Mouse (Mus musculus) erythroblast, embryonic 14.5 days (primary cell): Measurements from ENCODE around the gene Nxph3. TPM values are rescaled to one million over a fixed set of nuclear protein-coding genes. Genes with fewer than 3 reads are reported as not detected.
A peak's percentile ranks its signal among the peaks of the same experiment; 100 is the strongest.

Experiments
- H3K27me3 ChIP-seq: 2 replicates; pipeline ENCODE4 v1.6.1; 2012; ENCODE audit warnings: inconsistent platforms; ENCODE audit not compliant: control insufficient read depth
- H3K36me3 ChIP-seq: 2 replicates; pipeline ENCODE4 v1.6.1; 2012; ENCODE audit warnings: mild to moderate bottlenecking, inconsistent platforms; ENCODE audit not compliant: control insufficient read depth
- H3K4me1 ChIP-seq: 2 replicates; pipeline ENCODE4 v1.6.1; 2012; ENCODE audit warnings: inconsistent platforms; ENCODE audit not compliant: control insufficient read depth
- H3K4me3 ChIP-seq: replicated peaks from 2 replicates; pipeline ENCODE3; 2012; ENCODE audit warnings: moderate library complexity, mild to moderate bottlenecking, inconsistent platforms
- H3K9me3 ChIP-seq: 2 replicates; pipeline ENCODE4 v1.6.1; 2012; ENCODE audit warnings: low read length, inconsistent platforms, mixed read lengths; ENCODE audit not compliant: control insufficient read depth
- GATA1 ChIP-seq: IDR thresholded peaks from 2 replicates; pipeline ENCODE4 v1.6.1; 2012; ENCODE audit warnings: low read length, inconsistent platforms, mixed read lengths
- TAL1 ChIP-seq: IDR thresholded peaks from 3 replicates; pipeline ENCODE4 v1.6.1; 2012; ENCODE audit warnings: low read length, inconsistent platforms, mixed read lengths
- polyA plus RNA-seq: library from polyadenylated mRNA; stranded (reverse); fragments of >175 nt; gene quantifications from 2 replicates; pipeline ENCODE4 v1.2.3, GENCODE M21; 2012

Nxph3 gene
- polyA plus RNA-seq, 1 experiment: not detected

DNA sequence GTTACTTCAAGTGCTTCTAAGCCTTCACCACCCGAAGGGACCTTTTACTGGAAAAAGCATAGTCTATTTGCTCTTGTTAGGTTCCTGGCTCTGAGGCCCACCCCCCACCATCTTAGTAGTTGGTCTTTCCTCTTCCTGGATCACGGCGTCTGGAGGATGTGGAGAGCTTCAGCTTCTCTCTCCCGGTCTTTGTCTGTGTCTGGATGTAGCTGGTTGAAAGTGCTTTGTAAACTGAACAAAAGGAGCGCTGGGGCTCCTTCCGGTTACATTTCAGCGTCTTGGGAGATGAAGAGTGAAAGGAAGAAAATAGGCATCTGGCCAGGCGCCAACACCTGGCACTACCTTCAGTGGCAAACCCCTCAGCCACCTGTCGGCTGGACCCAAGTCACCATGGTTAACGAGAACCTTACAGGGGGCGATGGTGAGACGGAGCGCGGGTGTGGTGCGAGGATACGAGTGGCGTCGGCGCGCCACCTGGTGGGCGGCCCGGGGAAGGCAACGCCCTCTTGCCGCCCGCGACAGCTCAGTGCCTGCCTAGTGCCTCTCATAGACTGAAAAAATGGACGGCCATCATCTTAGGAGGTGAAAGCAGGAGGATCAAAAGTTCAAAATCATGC, 6.2 kb upstream of the Nxph3 start:
- Histone ChIP-seq H3K9me3 (no peaks in the 10 kb centered on the region), H3K4me3 (peak overlapping the region; percentile 43), H3K36me3 (no peaks in the 10 kb centered on the region), H3K4me1 (peaks cover 12% of the 10 kb centered on the region), H3K27me3 (peaks cover 41% of the 10 kb centered on the region)
- TF ChIP-seq TAL1 (no peak), GATA1 (no peak)

DNA sequence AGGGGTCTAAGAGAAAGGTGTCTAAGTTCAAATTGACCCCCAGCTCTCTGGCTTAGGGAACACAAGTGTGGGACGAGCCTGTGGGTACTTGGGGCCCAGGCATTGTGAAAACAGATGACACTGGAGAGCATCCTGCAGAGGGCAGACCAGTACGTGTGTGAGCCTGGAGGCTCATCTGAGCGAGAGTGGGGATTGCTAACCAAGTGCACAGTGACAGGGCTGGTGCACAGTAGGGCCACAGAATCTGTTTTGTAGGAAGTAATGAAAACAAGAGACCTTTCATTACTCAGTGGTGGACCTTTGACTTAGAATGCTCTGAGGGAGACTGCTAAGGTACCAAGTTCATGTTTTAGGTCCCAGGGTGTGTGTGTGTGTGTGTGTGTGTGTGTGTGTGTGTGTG, 5.6 kb upstream of the Nxph3 start:
- no peak for TF ChIP-seq TAL1
- no peak for TF ChIP-seq GATA1
- H3K27me3 ChIP-seq: peaks cover 45% of the 10 kb centered on the region

DNA sequence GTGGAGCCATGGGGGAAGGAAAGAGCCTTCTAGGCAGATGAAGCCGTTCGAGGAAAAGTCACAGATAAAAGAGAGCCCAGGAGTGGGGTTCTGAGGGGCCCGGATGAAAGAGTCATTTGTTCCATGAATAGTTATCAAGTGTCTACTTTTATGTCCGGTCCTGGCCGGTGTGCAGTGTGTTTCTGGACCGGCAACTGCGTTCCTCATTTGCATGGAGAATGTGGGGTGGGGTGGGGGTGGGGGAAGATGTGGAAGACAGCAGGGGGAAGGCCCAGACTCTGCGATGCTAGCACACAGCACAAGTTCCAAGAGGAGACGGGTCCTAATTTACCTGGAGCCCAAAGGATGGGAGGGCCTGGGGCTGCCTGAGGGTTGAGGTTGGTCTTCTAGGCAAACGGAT, 4.9 kb upstream of the Nxph3 start:
- Histone ChIP-seq H3K9me3 (no peaks in the 10 kb centered on the region), H3K4me3 (no peak overlapping the region), H3K4me1 (peaks cover 16% of the 10 kb centered on the region), H3K36me3 (no peaks in the 10 kb centered on the region), H3K27me3 (peaks cover 52% of the 10 kb centered on the region)
- no peak for TF ChIP-seq TAL1

More for the DNA sequence above, 5.6 kb upstream of the Nxph3 start:
- Histone ChIP-seq H3K4me1 (peaks cover 12% of the 10 kb centered on the region), H3K4me3 (no peak overlapping the region), H3K9me3 (no peaks in the 10 kb centered on the region), H3K36me3 (no peaks in the 10 kb centered on the region)

DNA sequence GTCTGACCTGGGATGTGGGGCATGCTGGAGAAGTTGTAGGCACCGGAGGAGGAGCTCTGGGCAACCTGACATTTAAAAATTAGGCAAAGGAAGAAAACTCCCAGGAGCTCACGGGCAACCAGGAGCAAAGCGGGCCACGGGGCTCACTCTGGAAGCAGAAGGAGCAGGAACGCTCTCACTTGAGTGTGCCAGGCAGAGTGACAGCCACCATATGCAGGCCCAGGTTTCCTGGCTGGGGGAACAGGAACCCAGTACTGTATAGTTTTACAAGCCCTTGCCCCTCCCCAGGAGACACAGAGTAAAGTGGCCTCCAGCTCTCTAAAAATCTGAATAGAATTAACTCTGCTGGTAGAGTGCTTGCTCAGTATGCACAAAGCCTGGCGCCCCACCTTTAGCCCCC, 2.8 kb upstream of the Nxph3 start:
- peaks cover 20% of the 10 kb centered on the region for H3K4me1 ChIP-seq
- H3K27me3 ChIP-seq: peaks cover 71% of the 10 kb centered on the region
- H3K9me3 ChIP-seq: no peaks in the 10 kb centered on the region
- H3K36me3 ChIP-seq: no peaks in the 10 kb centered on the region
- TF ChIP-seq TAL1: no peak
- TF ChIP-seq GATA1: no peak
- no peak overlapping the region for H3K4me3 ChIP-seq

DNA sequence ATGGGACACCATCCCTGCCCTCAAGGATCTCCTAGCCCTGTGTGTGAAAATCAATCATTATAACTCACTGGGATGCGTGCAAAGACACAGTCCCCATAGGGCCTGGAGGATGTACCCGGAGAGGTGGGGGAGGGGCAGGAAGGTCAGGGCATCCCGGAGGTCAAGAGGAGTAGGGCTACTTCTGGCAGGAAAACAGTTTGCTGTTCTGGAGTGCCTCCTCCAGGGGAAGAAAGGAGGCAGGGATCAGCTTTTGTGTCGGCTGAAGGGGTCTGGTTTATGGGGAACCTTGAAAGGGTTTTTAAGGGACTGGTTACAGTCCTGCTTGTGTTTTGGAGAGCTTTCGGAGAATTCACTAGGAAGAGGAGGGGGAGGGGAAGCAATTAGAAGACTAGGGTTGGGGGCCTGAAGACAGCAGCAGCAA, 2.1 kb upstream of the Nxph3 start:
- H3K9me3 ChIP-seq: no peaks in the 10 kb centered on the region
- H3K27me3 ChIP-seq: peaks cover 75% of the 10 kb centered on the region
- TF ChIP-seq TAL1 (no peak), GATA1 (no peak)
- peaks cover 18% of the 10 kb centered on the region for H3K4me1 ChIP-seq
- no peaks in the 10 kb centered on the region for H3K36me3 ChIP-seq
- H3K4me3 ChIP-seq: no peak overlapping the region

DNA sequence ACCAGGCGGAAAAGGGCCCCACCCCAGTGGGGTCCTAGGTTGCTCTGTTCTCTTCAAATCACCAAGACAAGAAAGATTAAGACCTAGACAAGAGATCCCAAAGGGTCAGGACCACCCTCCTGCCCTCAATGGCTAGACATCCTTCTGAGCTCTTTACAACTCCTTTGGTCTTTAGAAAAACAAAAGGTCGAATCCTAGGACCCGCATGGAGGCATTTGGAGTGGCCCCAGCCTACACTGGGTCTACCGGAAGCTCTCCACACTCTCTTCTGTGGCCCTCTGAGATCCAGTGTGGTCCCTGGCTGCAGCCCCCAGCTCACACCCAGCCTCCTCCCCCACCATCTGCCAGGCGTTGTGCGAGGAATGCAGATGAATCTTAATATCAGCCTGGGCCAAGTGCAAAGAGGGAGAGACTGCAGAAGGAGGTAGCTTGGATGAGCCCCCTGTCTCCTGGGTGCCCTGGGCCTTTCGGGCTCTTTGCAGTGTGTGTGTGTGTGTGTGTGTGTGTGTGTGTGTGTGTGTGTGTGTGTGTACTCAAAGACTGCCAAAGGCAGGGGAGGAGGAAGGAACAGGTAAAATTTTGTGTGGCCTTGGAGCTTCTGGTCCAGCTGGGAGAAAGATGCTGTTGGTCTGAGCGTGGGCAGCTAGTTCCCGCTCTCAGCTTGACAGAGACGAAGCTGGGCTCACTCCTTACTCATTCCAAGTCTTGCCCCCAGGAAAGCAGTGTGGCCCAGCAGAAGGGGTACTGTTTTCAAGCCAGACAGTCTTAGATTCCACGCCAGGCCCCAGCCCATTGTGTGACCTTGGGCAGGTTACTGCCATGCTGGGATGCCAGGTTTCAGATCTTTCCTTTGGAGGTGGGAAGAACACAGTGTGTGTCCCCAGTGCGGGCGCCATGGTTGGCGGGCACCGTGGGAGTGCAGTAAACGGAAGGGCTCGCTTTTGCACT, 1.3 kb upstream of the Nxph3 start:
- H3K4me1 ChIP-seq: peaks cover 11% of the 10 kb centered on the region
- TF ChIP-seq TAL1: no peak
- TF ChIP-seq GATA1: no peak
- H3K4me3 ChIP-seq: no peak overlapping the region
- no peaks in the 10 kb centered on the region for H3K36me3 ChIP-seq
- no peaks in the 10 kb centered on the region for H3K9me3 ChIP-seq
- peaks cover 80% of the 10 kb centered on the region for H3K27me3 ChIP-seq

DNA sequence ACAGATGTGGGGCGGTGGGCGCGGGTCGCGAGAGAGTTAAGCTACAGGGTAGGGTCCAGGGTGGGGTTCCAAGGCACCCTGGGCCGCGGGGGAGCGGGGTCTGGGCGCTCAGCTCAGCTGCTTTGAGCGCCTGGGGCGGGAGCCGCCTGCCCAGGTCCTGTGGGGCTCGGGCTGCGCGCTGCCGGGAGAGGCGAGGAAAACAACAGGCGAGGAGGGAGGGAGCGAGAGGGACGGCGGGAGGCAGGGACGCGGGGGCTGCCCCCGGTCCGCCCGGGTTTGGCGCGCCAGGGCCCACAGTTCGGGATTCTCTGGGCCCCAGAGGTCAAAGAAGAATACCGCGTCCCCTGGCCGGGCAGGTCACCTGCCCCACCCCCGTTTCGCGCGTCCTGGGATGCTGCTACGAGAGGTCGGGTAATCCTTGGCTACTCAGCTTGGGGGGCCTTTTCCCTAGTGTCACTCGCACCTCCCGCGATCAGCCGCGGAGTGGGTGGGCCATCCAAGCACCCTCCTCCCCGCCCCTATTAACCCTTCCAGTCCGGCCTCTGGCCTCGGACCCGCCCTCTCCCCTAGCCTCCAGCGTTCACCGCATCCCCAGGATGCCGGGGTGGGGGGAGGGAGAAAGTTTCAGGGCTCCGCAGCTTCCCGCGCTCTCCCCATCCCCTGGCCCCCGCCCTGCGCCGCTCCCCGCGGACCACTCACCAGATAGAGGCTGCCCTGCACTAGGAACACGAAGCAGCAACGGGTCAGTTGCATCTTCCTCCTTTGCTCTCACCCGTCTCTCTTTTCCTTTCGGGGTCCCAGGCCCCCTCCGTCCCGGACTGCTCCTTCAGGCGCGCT, 691 bp downstream of the Nxph3 start:
- peaks cover 7% of the 10 kb centered on the region for H3K4me1 ChIP-seq
- no peaks in the 10 kb centered on the region for H3K9me3 ChIP-seq
- no peaks in the 10 kb centered on the region for H3K36me3 ChIP-seq
- TF ChIP-seq TAL1: no peak
- no peak for TF ChIP-seq GATA1
- peak overlapping the region; percentile 28 for H3K4me3 ChIP-seq
- H3K27me3 ChIP-seq: peaks cover 79% of the 10 kb centered on the region

DNA sequence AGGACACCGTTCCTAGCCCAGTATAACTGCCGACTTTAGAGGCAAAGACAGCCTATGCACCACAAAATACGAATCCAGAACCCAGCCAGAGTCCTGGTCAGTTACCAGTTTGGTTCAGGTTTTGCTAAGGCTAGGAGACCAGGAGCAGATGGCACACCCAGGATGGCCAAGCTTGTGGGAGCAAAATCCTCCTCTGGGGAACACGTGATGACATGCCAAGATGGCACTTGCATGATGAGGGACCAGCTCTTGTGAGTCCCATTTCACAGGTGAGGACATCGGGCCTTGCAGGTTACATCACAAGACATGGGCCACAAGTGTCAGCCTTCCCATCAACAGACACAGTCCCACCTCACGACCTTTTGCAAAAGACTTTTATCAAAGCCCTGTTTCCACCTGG, 2.0 kb downstream of the Nxph3 start:
- Histone ChIP-seq H3K9me3 (no peaks in the 10 kb centered on the region), H3K4me1 (peaks cover 7% of the 10 kb centered on the region), H3K27me3 (peaks cover 73% of the 10 kb centered on the region), H3K36me3 (no peaks in the 10 kb centered on the region), H3K4me3 (no peak overlapping the region)
- TF ChIP-seq TAL1: no peak
- no peak for TF ChIP-seq GATA1

DNA sequence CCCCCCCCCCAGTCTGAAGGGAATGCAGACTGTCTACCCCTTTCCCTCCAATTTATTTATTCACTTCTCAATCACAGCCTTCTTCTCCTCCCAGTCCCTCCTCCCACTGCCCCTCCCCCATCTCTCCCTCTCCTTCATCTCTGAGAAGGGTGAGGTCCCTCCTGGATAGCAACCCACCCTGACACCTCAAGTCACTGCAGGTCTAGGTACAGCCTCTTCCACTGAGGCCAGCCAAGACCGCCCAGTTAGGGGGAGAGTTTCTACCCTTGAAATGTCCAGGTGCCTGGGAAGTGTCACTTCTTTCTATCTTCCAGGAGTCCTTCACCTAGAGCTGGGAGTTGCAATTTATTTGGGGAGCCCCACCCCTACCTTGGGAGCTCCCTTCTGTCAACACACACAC, 2.5 kb downstream of the Nxph3 start:
- Histone ChIP-seq H3K4me1 (peaks cover 7% of the 10 kb centered on the region), H3K9me3 (no peaks in the 10 kb centered on the region), H3K4me3 (no peak overlapping the region), H3K27me3 (peaks cover 68% of the 10 kb centered on the region), H3K36me3 (no peaks in the 10 kb centered on the region)
- no peak for TF ChIP-seq GATA1
- TF ChIP-seq TAL1: no peak
